17 mouse cellular contexts compared by ENCODE assay signal in the genomic region with DNA sequence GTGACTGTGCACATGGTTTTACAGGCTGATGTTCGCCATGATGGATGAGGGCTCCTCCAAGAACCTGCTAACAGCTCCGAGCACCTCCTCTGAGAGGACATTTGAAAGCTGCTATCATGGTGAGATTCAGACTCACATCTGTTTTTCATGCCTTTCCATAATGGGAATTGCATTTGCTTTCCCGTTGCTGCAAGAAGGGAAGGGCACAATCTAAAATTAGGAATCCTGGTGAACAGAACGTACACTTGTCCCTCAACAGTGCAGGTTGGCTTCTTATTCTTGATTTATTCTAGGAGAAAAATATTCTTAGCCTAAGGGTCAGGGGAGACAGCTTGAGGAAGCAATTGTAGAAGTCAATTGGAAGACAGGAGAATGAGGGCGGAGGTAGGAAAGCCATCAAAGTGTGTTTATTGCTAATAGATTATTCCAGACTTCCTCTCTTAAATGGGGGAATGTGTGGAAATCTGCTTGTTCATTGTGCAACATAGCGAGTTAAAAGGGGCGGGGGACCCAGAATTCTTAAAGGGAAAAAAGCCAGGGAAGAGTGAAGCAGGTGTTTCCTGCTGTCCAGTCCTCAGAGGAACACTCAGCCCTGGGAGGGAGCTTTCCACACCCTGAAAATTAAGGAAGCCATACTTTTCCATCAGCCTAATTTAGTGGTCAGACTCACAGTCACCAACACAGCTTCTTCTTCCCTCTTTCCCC.
DNase-seq lines count a peak whose midpoint lies in the region; ATAC-seq and TF ChIP-seq lines count a peak whose summit lies in the region.
"Had no signal": no experiment of that assay in that cellular context is flagged by ENCODE, and none has a peak within 500 bp of the region (broad histone marks: within the 10 kb centered on the region; RNA-seq: fewer than 3 reads in every experiment).

No protein-coding gene starts in this region.

- peak overlapping the region; percentile 42 for H3K27ac ChIP-seq in heart, adult 2 months
- H3K27ac ChIP-seq in heart, embryonic 11.5 days (ENCODE audit: low read depth, low read length): no peak overlapping the region
- H3K27ac ChIP-seq in midbrain, embryonic 11.5 days (ENCODE audit: low read depth, low read length): no peak overlapping the region
- H3K27ac ChIP-seq in midbrain, embryonic 16.5 days (ENCODE audit: low read length): no peak overlapping the region
- H3K27ac ChIP-seq: embryonic facial prominence, embryonic 10.5 days; forebrain, embryonic 15.5 days; hindbrain, embryonic 14.5 days; intestine, embryonic 15.5 days had no signal

- TF ChIP-seq CTCF in heart, adult 2 months (IDR thresholded peaks at IDR 0.05): no peak

- no peaks in the 10 kb centered on the region for H3K36me3 ChIP-seq in heart, adult 2 months (ENCODE audit: control insufficient read depth, insufficient read depth, low read length)
- no peaks in the 10 kb centered on the region for H3K36me3 ChIP-seq in heart, embryonic 11.5 days (ENCODE audit: control insufficient read depth, insufficient read depth, low read length)
- no peaks in the 10 kb centered on the region for H3K36me3 ChIP-seq in midbrain, embryonic 11.5 days (ENCODE audit: control insufficient read depth, insufficient read depth, low read length)
- H3K36me3 ChIP-seq in midbrain, embryonic 16.5 days (ENCODE audit: control insufficient read depth, insufficient read depth, low read length): no peaks in the 10 kb centered on the region
- no peaks in the 10 kb centered on the region for H3K36me3 ChIP-seq in myocyte (ENCODE audit: control insufficient read depth, insufficient read depth)
- H3K36me3 ChIP-seq: embryonic facial prominence, embryonic 10.5 days; forebrain, embryonic 15.5 days; intestine, embryonic 15.5 days had no signal

- no peak for TF ChIP-seq POLR2A in heart, adult 2 months (IDR thresholded peaks at IDR 0.05; ENCODE audit: insufficient read depth, low read depth, low read length)
- no peak for TF ChIP-seq POLR2A in myocyte (IDR thresholded peaks at IDR 0.05; ENCODE audit: insufficient read length, low read depth)

- H3K79me2 ChIP-seq in heart, adult 2 months (replicated peaks; ENCODE audit: control insufficient read depth, insufficient read depth, low read length): no peaks in the 10 kb centered on the region
- H3K79me2 ChIP-seq in myocyte (ENCODE audit: control insufficient read depth, insufficient read depth): no peaks in the 10 kb centered on the region

- no peak overlapping the region for H3K4me3 ChIP-seq in heart, adult 2 months
- no peak overlapping the region for H3K4me3 ChIP-seq in heart, embryonic 11.5 days (ENCODE audit: low read depth, low read length)
- H3K4me3 ChIP-seq in midbrain, embryonic 11.5 days (ENCODE audit: low read depth, low read length): no peak overlapping the region
- no peak overlapping the region for H3K4me3 ChIP-seq in midbrain, embryonic 16.5 days (ENCODE audit: low read depth, low read length)
- H3K4me3 ChIP-seq in myocyte: no peak overlapping the region
- H3K4me3 ChIP-seq: embryonic facial prominence, embryonic 10.5 days; forebrain, embryonic 15.5 days; intestine, embryonic 15.5 days had no signal

- ATAC-seq in heart, embryonic 11.5 days (replicated peaks; ENCODE audit: insufficient number of reproducible peaks, low FRiP score, low TSS enrichment): no peak
- ATAC-seq in midbrain, embryonic 11.5 days (ENCODE audit: low FRiP score): no peak
- no peak for ATAC-seq in midbrain, embryonic 16.5 days
- ATAC-seq: forebrain, embryonic 15.5 days; intestine, embryonic 15.5 days had no signal

- no peaks in the 10 kb centered on the region for H3K27me3 ChIP-seq in heart, adult 2 months (ENCODE audit: control insufficient read depth, insufficient read depth, low read length)
- no peaks in the 10 kb centered on the region for H3K27me3 ChIP-seq in heart, embryonic 11.5 days (ENCODE audit: control insufficient read depth, insufficient read depth, low read length)
- no peaks in the 10 kb centered on the region for H3K27me3 ChIP-seq in midbrain, embryonic 11.5 days (ENCODE audit: control insufficient read depth, insufficient read depth, low read length)
- H3K27me3 ChIP-seq in midbrain, embryonic 16.5 days (ENCODE audit: control insufficient read depth, insufficient read depth, low read depth, low read length): no peaks in the 10 kb centered on the region
- no peaks in the 10 kb centered on the region for H3K27me3 ChIP-seq in myocyte (ENCODE audit: control insufficient read depth, insufficient read depth, insufficient read length)
- H3K27me3 ChIP-seq: forebrain, embryonic 15.5 days; intestine, embryonic 15.5 days had no signal

- H3K9me3 ChIP-seq in heart, embryonic 11.5 days (replicated peaks; ENCODE audit: control insufficient read depth, low read length): no peaks in the 10 kb centered on the region
- H3K9me3 ChIP-seq in midbrain, embryonic 11.5 days (ENCODE audit: control insufficient read depth, low read length): no peaks in the 10 kb centered on the region
- H3K9me3 ChIP-seq in midbrain, embryonic 16.5 days (replicated peaks; ENCODE audit: control insufficient read depth, low read length, poor library complexity, severe bottlenecking): no peaks in the 10 kb centered on the region
- H3K9me3 ChIP-seq: embryonic facial prominence, embryonic 10.5 days; forebrain, embryonic 15.5 days; intestine, embryonic 15.5 days had no signal

- intact Hi-C loops in gastrocnemius, postnatal 14 days (cut with DNase I; ENCODE audit: low total_unique reads): no loop called here
- intact Hi-C loops in heart, adult 2 months (cut with DNase I): loop anchor here (1.0 to 5.0 kb wide), 3 partner anchors 69 to 162 kb away; no protein-coding TSS in a partner anchor

- DNase-seq in gastrocnemius, adult 18-20 months (ENCODE audit: low spot score): peak; percentile 27
- DNase-seq in gastrocnemius, postnatal 14 days: no peak
- DNase-seq in heart, adult 2 months: peak; percentile 23 to 34
- peak; percentile 41 for DNase-seq in midbrain, embryonic 11.5 days (ENCODE audit: low spot score, missing footprints)
- no peak for DNase-seq in frontal cortex, postnatal 10 days (ENCODE audit: low spot score in 2 of 2)
- DNase-seq: adrenal gland, adult 2 months; adrenal gland, postnatal 25 days; cerebellum, adult 2 months; cerebellum, postnatal 10 days; kidney, adult 18-20 months had no signal

- H3ac ChIP-seq in myocyte (ENCODE audit: control insufficient read depth, insufficient read length): no peak overlapping the region

- H3K4me1 ChIP-seq in heart, adult 2 months (ENCODE audit: control insufficient read depth, insufficient read depth, low read length): peaks cover 1% of the 10 kb centered on the region
- 0 out of 2 replicates have a peak, but pooled peaks cover 2% of the 10 kb centered on the region for H3K4me1 ChIP-seq in heart, embryonic 11.5 days (ENCODE audit: control insufficient read depth, insufficient read depth, low read length)
- H3K4me1 ChIP-seq in midbrain, embryonic 11.5 days (ENCODE audit: control insufficient read depth, insufficient read depth, low read length): peaks cover 10% of the 10 kb centered on the region
- no peaks in the 10 kb centered on the region for H3K4me1 ChIP-seq in midbrain, embryonic 16.5 days (ENCODE audit: control insufficient read depth, insufficient read depth, low read length)
- H3K4me1 ChIP-seq: intestine, embryonic 15.5 days had no signal

- 41% methylated on average over 7 of the region's 7 CpGs for WGBS in heart, adult 2 months
- WGBS in heart, embryonic 11.5 days (ENCODE audit: insufficient replicate concordance): 57% methylated on average over 7 of the region's 7 CpGs
- WGBS in midbrain, embryonic 11.5 days: 91% methylated on average over 7 of the region's 7 CpGs
- WGBS in midbrain, embryonic 16.5 days: 89% methylated on average over 7 of the region's 7 CpGs

- H3K9ac ChIP-seq in heart, adult 2 months (ENCODE audit: low read depth, low read length): no peak overlapping the region
- no peak overlapping the region for H3K9ac ChIP-seq in heart, embryonic 11.5 days (ENCODE audit: low read depth, low read length)
- H3K9ac ChIP-seq in midbrain, embryonic 11.5 days (ENCODE audit: low read length): no peak overlapping the region
- no peak overlapping the region for H3K9ac ChIP-seq in midbrain, embryonic 16.5 days (ENCODE audit: low read depth, low read length)
- H3K9ac ChIP-seq: forebrain, embryonic 15.5 days; hindbrain, embryonic 14.5 days; intestine, embryonic 15.5 days had no signal

- no peak overlapping the region for H3K4me2 ChIP-seq in heart, embryonic 11.5 days
- H3K4me2 ChIP-seq in midbrain, embryonic 11.5 days: no peak overlapping the region
- no peak overlapping the region for H3K4me2 ChIP-seq in midbrain, embryonic 16.5 days (ENCODE audit: low read length)
- no peak overlapping the region for H3K4me2 ChIP-seq in myocyte (ENCODE audit: low read depth)
- H3K4me2 ChIP-seq: forebrain, embryonic 15.5 days; hindbrain, embryonic 14.5 days; intestine, embryonic 15.5 days had no signal

- no peak for TF ChIP-seq EP300 in heart, adult 2 months (IDR thresholded peaks at IDR 0.05; ENCODE audit: insufficient read depth, low read depth, low read length)

TF ChIP-seq in myocyte, 11 proteins besides CTCF, POLR2A, EP300 and RAD21:
- TF ChIP-seq E2F4 (IDR thresholded peaks at IDR 0.05; ENCODE audit: insufficient read depth) (no peak), CEBPB (IDR thresholded peaks at IDR 0.05; ENCODE audit: insufficient read depth, poor library complexity, severe bottlenecking) (0 out of 2 replicates have a peak, but pooled peaks have one; percentile 8)

Comparison
In these comparisons a context has a peak if more than half of its experiments do, and no peak if none do; other contexts are left out.
1. DNase-seq: peak in gastrocnemius, adult 18-20 months (single experiment), heart, adult 2 months (2 of 2) and midbrain, embryonic 11.5 days (single experiment); none in gastrocnemius, postnatal 14 days (single experiment) and frontal cortex, postnatal 10 days (0 of 2).